Mouse (Mus musculus): ENCODE results near the gene Defa21. TPM values are rescaled to one million over a fixed set of nuclear protein-coding genes. Genes with fewer than 3 reads are reported as not detected.

Defa21 gene
- polyA plus RNA-seq, 1 experiment from 2014 or later = not detected

Other genes starting within 250 kb of the Defa21 start
- gene Defb33, start 132.9 kb upstream of the Defa21 start, polyA plus RNA-seq (2015; fragmentation: Nextera tagmentation; extraction: Ambion mirVana) = not detected in 2 replicates
- gene Gm15056, start 122.9 kb upstream of the Defa21 start, polyA plus RNA-seq (2015; fragmentation: Nextera tagmentation; extraction: Ambion mirVana) = not detected in 2 replicates
- not detected in 2 replicates for gene Gm6040, start 103.5 kb upstream of the Defa21 start, polyA plus RNA-seq (2015; fragmentation: Nextera tagmentation; extraction: Ambion mirVana)
- not detected in 2 replicates for gene AY761185, start 80.8 kb upstream of the Defa21 start, polyA plus RNA-seq (2015; fragmentation: Nextera tagmentation; extraction: Ambion mirVana)
- not detected in 2 replicates for gene Defa23, start 29.5 kb downstream of the Defa21 start, polyA plus RNA-seq (2015; fragmentation: Nextera tagmentation; extraction: Ambion mirVana)
- not detected in 2 replicates for gene Defa35, start 39.5 kb downstream of the Defa21 start, polyA plus RNA-seq (2015; fragmentation: Nextera tagmentation; extraction: Ambion mirVana)
- not detected in 2 replicates for gene Defa25, start 58.9 kb downstream of the Defa21 start, polyA plus RNA-seq (2015; fragmentation: Nextera tagmentation; extraction: Ambion mirVana)
- not detected in 2 replicates for gene Gm14851, start 70.5 kb downstream of the Defa21 start, polyA plus RNA-seq (2015; fragmentation: Nextera tagmentation; extraction: Ambion mirVana)
- gene Defa30, start 109.1 kb downstream of the Defa21 start, polyA plus RNA-seq (2015; fragmentation: Nextera tagmentation; extraction: Ambion mirVana) = not detected in 2 replicates
- gene Defa22, start 136.7 kb downstream of the Defa21 start, polyA plus RNA-seq (2015; fragmentation: Nextera tagmentation; extraction: Ambion mirVana) = not detected in 2 replicates
- gene Defa31, start 166.1 kb downstream of the Defa21 start, polyA plus RNA-seq (2015; fragmentation: Nextera tagmentation; extraction: Ambion mirVana) = not detected in 2 replicates
- not detected in 2 replicates for gene Gm15293, start 176.0 kb downstream of the Defa21 start, polyA plus RNA-seq (2015; fragmentation: Nextera tagmentation; extraction: Ambion mirVana)
- not detected in 2 replicates for gene Gm15292, start 224.2 kb downstream of the Defa21 start, polyA plus RNA-seq (2015; fragmentation: Nextera tagmentation; extraction: Ambion mirVana)